In genomic region chr1:165191611-165192010, GRCm38 (mm10) we compare ENCODE assay signal across 13 mouse cellular contexts. TPM values are rescaled to one million over a fixed set of nuclear protein-coding genes. Genes with fewer than 3 reads are reported as not detected.
DNase-seq lines count a peak whose midpoint lies in the region; ATAC-seq and TF ChIP-seq lines count a peak whose summit lies in the region.
"Had no signal": no experiment of that assay in that cellular context is flagged by ENCODE, and none has a peak within 500 bp of the region (broad histone marks: within the 10 kb centered on the region; RNA-seq: fewer than 3 reads in every experiment).

No protein-coding gene starts in this region.

- peaks cover 2% of the 10 kb centered on the region; the same call in 1 of the 2 replicates for H3K79me2 ChIP-seq in heart, adult 2 months (replicated peaks; ENCODE audit: control insufficient read depth, insufficient read depth, low read length)

- peaks cover 3% of the 10 kb centered on the region; the same call in 1 of the 2 replicates for H3K36me3 ChIP-seq in heart, adult 2 months (ENCODE audit: control insufficient read depth, insufficient read depth, low read length)
- H3K36me3 ChIP-seq in limb, embryonic 12.5 days = peaks cover 7% of the 10 kb centered on the region
- H3K36me3 ChIP-seq in limb, embryonic 10.5 days = no peaks in the 10 kb centered on the region
- H3K36me3 ChIP-seq in limb, embryonic 13.5 days = peaks cover 8% of the 10 kb centered on the region; the same call in 1 of the 2 replicates

- no peak for ATAC-seq in limb, embryonic 12.5 days (ENCODE audit: insufficient number of reproducible peaks, insufficient read depth, low FRiP score, low TSS enrichment, low read depth)
- no peak for ATAC-seq in limb, embryonic 13.5 days (ENCODE audit: low FRiP score, low read depth)

- no peak for DNase-seq in heart, adult 2 months
- DNase-seq in heart, postnatal 14 days = no peak
- DNase-seq in limb, embryonic 10.5 days (ENCODE audit: low spot score) = no peak
- DNase-seq in gastrocnemius, postnatal 25 days = no peak
- DNase-seq in right cerebral cortex, postnatal 10 days (ENCODE audit: low spot score in 2 of 2) = no peak
- DNase-seq: cerebellum, postnatal 14 days; kidney, postnatal 25 days; right cerebral cortex, adult 18-20 months had no signal

- intact Hi-C loops in heart, adult 2 months (cut with DNase I) = no loop called here
- intact Hi-C loops in heart, postnatal 14 days (cut with DNase I) = no loop called here

- no peak overlapping the region for H3K4me2 ChIP-seq in limb, embryonic 12.5 days
- H3K4me2 ChIP-seq in limb, embryonic 13.5 days (replicated peaks) = peak overlapping the region; percentile 7
- H3K4me2 ChIP-seq: liver, embryonic 15.5 days had no signal

- no peaks in the 10 kb centered on the region for H3K27me3 ChIP-seq in heart, adult 2 months (ENCODE audit: control insufficient read depth, insufficient read depth, low read length)
- H3K27me3 ChIP-seq in limb, embryonic 12.5 days = no peaks in the 10 kb centered on the region
- H3K27me3 ChIP-seq in limb, embryonic 10.5 days (ENCODE audit: low read depth, poor library complexity, severe bottlenecking) = no peaks in the 10 kb centered on the region
- H3K27me3 ChIP-seq in limb, embryonic 13.5 days = no peaks in the 10 kb centered on the region
- H3K27me3 ChIP-seq: liver, embryonic 15.5 days had no signal

- peak overlapping the region; percentile 3; the same call in 1 of the 2 replicates for H3K4me3 ChIP-seq in heart, adult 2 months
- H3K4me3 ChIP-seq in limb, embryonic 12.5 days (replicated peaks) = no peak overlapping the region
- H3K4me3 ChIP-seq in limb, embryonic 10.5 days = no peak overlapping the region
- peak overlapping the region; percentile 35 for H3K4me3 ChIP-seq in brown adipose tissue, adult 24 weeks (ENCODE audit: insufficient read depth, low read depth, low read length)
- no peak overlapping the region for H3K4me3 ChIP-seq in limb, embryonic 13.5 days
- H3K4me3 ChIP-seq: liver, embryonic 15.5 days had no signal

- H3K9me3 ChIP-seq in limb, embryonic 12.5 days = no peaks in the 10 kb centered on the region
- no peaks in the 10 kb centered on the region for H3K9me3 ChIP-seq in limb, embryonic 10.5 days (replicated peaks)
- H3K9me3 ChIP-seq in limb, embryonic 13.5 days = no peaks in the 10 kb centered on the region
- H3K9me3 ChIP-seq: liver, embryonic 15.5 days had no signal

- no peak for TF ChIP-seq POLR2A in heart, adult 2 months (IDR thresholded peaks at IDR 0.05; ENCODE audit: insufficient read depth, low read depth, low read length)

- TF ChIP-seq CTCF in heart, adult 2 months (IDR thresholded peaks at IDR 0.05) = no peak

- H3K4me1 ChIP-seq in heart, adult 2 months (ENCODE audit: control insufficient read depth, insufficient read depth, low read length) = peaks cover 9% of the 10 kb centered on the region
- peaks cover 12% of the 10 kb centered on the region for H3K4me1 ChIP-seq in limb, embryonic 12.5 days (replicated peaks)
- peaks cover 18% of the 10 kb centered on the region for H3K4me1 ChIP-seq in limb, embryonic 10.5 days
- H3K4me1 ChIP-seq in brown adipose tissue, adult 24 weeks (ENCODE audit: control insufficient read depth, insufficient read depth, insufficient read length, low read length) = peaks cover 28% of the 10 kb centered on the region
- peaks cover 27% of the 10 kb centered on the region for H3K4me1 ChIP-seq in limb, embryonic 13.5 days

- TF ChIP-seq EP300 in heart, adult 2 months (IDR thresholded peaks at IDR 0.05; ENCODE audit: insufficient read depth, low read depth, low read length) = no peak

- peak overlapping the region; percentile 51 for H3K9ac ChIP-seq in heart, adult 2 months (ENCODE audit: low read depth, low read length)
- H3K9ac ChIP-seq in limb, embryonic 12.5 days (replicated peaks) = no peak overlapping the region
- H3K9ac ChIP-seq in limb, embryonic 13.5 days = no peak overlapping the region
- H3K9ac ChIP-seq: liver, embryonic 15.5 days had no signal

- H3K27ac ChIP-seq in heart, adult 2 months = peak overlapping the region; percentile 63
- 0 out of 2 replicates have a peak overlapping the region, but pooled peaks have one; percentile 23 for H3K27ac ChIP-seq in limb, embryonic 12.5 days
- no peak overlapping the region for H3K27ac ChIP-seq in limb, embryonic 10.5 days
- H3K27ac ChIP-seq in brown adipose tissue, adult 24 weeks (replicated peaks; ENCODE audit: low read depth, low read length) = peak overlapping the region; percentile 57
- H3K27ac ChIP-seq in limb, embryonic 13.5 days = peak overlapping the region; percentile 61; the same call in 1 of the 2 replicates
- H3K27ac ChIP-seq: liver, embryonic 15.5 days had no signal

- WGBS in heart, adult 2 months = 15% methylated on average over 13 of the region's 13 CpGs
- WGBS in limb, embryonic 12.5 days = 83% methylated on average over 13 of the region's 13 CpGs
- WGBS in limb, embryonic 10.5 days = 89% methylated on average over 13 of the region's 13 CpGs
- 77% methylated on average over 13 of the region's 13 CpGs for WGBS in limb, embryonic 13.5 days

RNA-seq across cellular contexts. Expression of gene Sft2d2, which starts 2.6 kb away (rescaled TPM):
- 10 to 100 TPM; 14.1 to 14.9 TPM for total RNA-seq in heart, adult 2 months (2021)
- 19.7 and 33.9 TPM in 2 replicates for polyA plus RNA-seq in heart, adult 2 months (2012; rRNA removed)
- total RNA-seq in heart, postnatal 14 days (2021) = 10 to 100 TPM; 13.6 to 14.5 TPM
- 16.8 and 18.2 TPM in 2 replicates for polyA plus RNA-seq in limb, embryonic 12.5 days (2016; fragmentation: Nextera tagmentation; extraction: Ambion mirVana)
- polyA plus RNA-seq in limb, embryonic 10.5 days (2016; fragmentation: Nextera tagmentation; extraction: Ambion mirVana) = 9.4 and 13.1 TPM in 2 replicates
- polyA plus RNA-seq in brown adipose tissue, adult 24 weeks (2012; ENCODE audit: insufficient read depth, insufficient read length, missing spikeins) = 23.5 and 29.0 TPM in 2 replicates
- polyA plus RNA-seq in limb, embryonic 13.5 days (2015; fragmentation: Nextera tagmentation; extraction: Ambion mirVana) = 14.4 and 17.0 TPM in 2 replicates
- total RNA-seq in gastrocnemius, postnatal 25 days (2021) = 1 to 10 TPM; 7.4 to 7.5 TPM

RNA-seq across cellular contexts. Expression of gene Tbx19, which starts 31.0 kb away (rescaled TPM):
- total RNA-seq in heart, adult 2 months (2021) = not detected
- polyA plus RNA-seq in heart, adult 2 months (2012; rRNA removed) = not detected in 2 replicates
- not detected for total RNA-seq in heart, postnatal 14 days (2021)
- polyA plus RNA-seq in limb, embryonic 12.5 days (2016; fragmentation: Nextera tagmentation; extraction: Ambion mirVana) = not detected in 2 replicates
- not detected in 2 replicates for polyA plus RNA-seq in limb, embryonic 10.5 days (2016; fragmentation: Nextera tagmentation; extraction: Ambion mirVana)
- polyA plus RNA-seq in brown adipose tissue, adult 24 weeks (2012; ENCODE audit: insufficient read depth, insufficient read length, missing spikeins) = not detected in 2 replicates
- polyA plus RNA-seq in limb, embryonic 13.5 days (2015; fragmentation: Nextera tagmentation; extraction: Ambion mirVana) = not detected in 2 replicates
- not detected for total RNA-seq in gastrocnemius, postnatal 25 days (2021)
- polyA plus RNA-seq: liver, embryonic 15.5 days; neural tube, embryonic 11.5 days had no signal

RNA-seq across cellular contexts. Expression of gene Tiprl, which starts 45.2 kb away (rescaled TPM):
- total RNA-seq in heart, adult 2 months (2021) = 10 to 100 TPM; 36.1 to 37.2 TPM
- polyA plus RNA-seq in heart, adult 2 months (2012; rRNA removed) = 17.6 and 22.5 TPM in 2 replicates
- 10 to 100 TPM; 37.1 to 37.8 TPM for total RNA-seq in heart, postnatal 14 days (2021)
- polyA plus RNA-seq in limb, embryonic 12.5 days (2016; fragmentation: Nextera tagmentation; extraction: Ambion mirVana) = 93.2 and 95.9 TPM in 2 replicates
- polyA plus RNA-seq in limb, embryonic 10.5 days (2016; fragmentation: Nextera tagmentation; extraction: Ambion mirVana) = 81.4 and 91.7 TPM in 2 replicates
- polyA plus RNA-seq in brown adipose tissue, adult 24 weeks (2012; ENCODE audit: insufficient read depth, insufficient read length, missing spikeins) = 41.1 and 41.5 TPM in 2 replicates
- 97.3 and 107 TPM in 2 replicates for polyA plus RNA-seq in limb, embryonic 13.5 days (2015; fragmentation: Nextera tagmentation; extraction: Ambion mirVana)
- 10 to 100 TPM; 15.9 to 21.0 TPM for total RNA-seq in gastrocnemius, postnatal 25 days (2021)

Comparison
In these comparisons a context has a peak if more than half of its experiments do, and no peak if none do; other contexts are left out.
1. H3K4me3 ChIP-seq: peak in heart, adult 2 months (single experiment) and brown adipose tissue, adult 24 weeks (single experiment); none in limb, embryonic 12.5 days (single experiment), limb, embryonic 10.5 days (single experiment) and limb, embryonic 13.5 days (single experiment).